Mouse (Mus musculus): ENCODE results near the gene Ifi203.
"Not testable (repeated sequence)": the region's sequence is repeated elsewhere in the genome, so short reads cannot be mapped to it uniquely, and the experiment has no call there.

The Ifi203 gene

DNA sequence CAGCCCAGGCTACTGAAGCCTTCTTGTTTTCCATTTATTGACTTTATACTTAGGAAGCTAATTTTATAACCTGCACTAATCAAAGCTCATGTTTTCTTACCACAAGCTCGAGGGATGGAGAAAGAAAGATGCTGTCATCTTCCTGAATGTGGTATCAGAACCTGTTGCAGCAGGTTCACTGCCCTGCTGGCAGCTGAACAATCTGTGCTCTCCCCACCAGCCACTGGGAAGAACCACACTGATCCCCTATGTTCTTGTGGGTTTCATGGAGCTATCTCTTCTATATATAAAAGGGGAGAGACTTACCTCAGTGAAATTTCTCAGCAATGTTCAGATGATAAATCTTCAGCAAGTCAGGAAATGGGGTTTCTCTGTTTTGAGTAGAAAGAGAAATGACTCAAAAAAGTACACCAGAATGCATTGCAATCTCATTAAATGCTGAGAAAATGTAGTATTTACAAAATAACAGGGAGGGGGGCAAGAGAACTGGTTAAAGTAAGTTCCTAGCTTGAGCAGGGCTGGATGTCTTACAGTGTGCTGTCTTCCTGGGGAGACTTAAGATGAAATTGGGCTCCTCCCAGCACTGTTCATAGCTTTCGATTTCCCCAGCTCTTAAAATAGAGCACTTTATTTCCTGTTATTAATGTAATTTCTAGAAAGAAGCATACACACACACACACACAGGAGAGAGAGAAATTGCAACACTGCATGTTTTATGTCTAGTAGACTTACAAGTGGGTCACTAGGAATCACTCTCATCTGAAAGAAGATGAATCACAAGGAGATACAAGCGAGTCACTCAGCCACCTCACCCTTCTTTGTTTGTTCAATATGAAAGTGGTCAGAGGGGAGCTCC lies at the start of gene Ifi203, which contains the start of gene Mndal:
Gene Ifi203 (minus strand): TSS at position 749 of the 856 bp plus-strand sequence.
Gene Mndal (minus strand): TSS at position 568 of the 856 bp plus-strand sequence.
- DNase-seq (ENCODE audit: extremely low spot score, low read depth, low spot score) = not testable (repeated sequence)

- not testable (repeated sequence) for DNase-seq (ENCODE audit: extremely low spot score, low read depth, low spot score)
Observed at GRCm38 (mm10) chr1:173982694-173983305, 40.3 kb upstream of the Ifi203 start, which contains the start of gene Ifi202b. Ifi202b (minus strand) TSS chr1:173982744.

- DNase-seq (ENCODE audit: extremely low spot score, low read depth, low spot score) = not testable (repeated sequence)
Observed at GRCm38 (mm10) chr1:173981038-173981437, 38.6 kb upstream of the Ifi203 start.

- DNase-seq (ENCODE audit: extremely low spot score, low read depth, low spot score) = no peak
Observed at GRCm38 (mm10) chr1:173977622-173978021, 35.1 kb upstream of the Ifi203 start.

- no peak for DNase-seq (ENCODE audit: extremely low spot score, low read depth, low spot score)
Observed at GRCm38 (mm10) chr1:173973111-173973510, 30.6 kb upstream of the Ifi203 start.

DNA sequence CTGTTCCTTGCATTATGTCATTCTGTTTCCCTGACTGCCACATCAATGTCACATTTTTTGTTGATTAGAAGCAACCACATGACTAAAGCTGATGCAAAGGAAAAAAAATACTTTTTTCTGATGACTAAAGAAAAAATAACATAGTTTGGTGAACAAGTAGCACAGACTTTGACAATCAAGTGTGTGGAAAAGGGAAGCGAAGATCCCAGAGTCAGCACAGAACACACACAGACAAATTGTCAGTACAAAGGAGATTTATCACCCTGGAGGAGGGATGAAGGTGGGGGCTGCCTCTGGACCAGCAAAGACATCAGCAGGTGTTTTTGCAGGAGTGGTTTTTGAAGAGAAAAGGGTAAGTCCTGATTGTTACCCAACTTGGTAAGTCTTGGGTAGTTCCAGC lies 19.0 kb upstream of the Ifi203 start:
- not testable (repeated sequence) for DNase-seq (ENCODE audit: extremely low spot score, low read depth, low spot score)

DNA sequence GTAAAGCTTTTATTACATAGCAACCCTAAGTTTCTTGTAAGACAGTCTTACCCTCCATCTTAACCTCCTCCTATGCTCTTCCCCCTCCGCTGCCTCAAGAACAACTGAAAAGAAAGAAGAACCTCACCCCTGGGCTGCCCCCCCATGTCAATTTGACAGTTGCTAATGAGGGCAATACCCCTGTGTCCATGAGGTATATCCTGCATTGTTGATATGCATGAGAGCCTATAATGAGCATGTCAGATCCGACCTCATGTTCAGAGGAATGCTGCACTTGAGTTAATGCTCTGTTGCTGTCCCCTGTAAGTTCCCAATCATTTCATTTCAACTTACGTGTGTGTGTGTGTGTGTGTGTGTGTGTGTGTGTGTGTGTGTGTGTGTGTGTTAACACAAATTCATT lies 17.5 kb upstream of the Ifi203 start:
- not testable (repeated sequence) for DNase-seq (ENCODE audit: extremely low spot score, low read depth, low spot score)

DNA sequence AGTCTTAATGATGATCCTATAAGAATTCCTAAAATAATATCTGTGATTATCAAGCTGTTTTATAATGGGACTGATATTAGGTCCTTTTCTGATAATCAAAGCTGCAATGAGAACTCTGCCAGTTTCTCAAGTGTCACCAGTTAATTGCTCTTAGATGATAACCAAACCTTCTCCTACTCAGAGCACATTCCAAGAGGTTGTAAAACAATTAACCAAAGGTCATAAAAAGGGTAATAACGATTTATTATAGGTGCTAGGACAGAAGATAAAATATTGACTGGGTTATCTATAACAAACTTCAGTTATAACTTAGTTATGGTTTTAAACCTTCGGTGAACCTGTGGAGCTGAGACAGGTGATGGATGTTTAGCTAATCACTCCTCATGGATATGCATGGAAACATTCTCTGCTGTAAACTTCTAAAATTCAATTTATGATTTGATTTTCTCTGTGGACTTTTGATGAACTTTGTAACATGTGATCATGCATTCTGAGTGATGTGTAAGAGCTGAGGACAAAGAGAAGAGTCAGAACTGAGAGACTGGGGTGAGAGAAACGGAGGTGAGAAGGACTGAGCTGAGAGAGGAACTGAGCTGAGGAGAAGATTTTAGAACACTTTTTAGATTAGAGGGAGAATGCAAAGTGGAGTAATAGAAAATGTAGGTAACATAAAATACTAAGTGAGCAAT lies 13.5 kb upstream of the Ifi203 start:
- DNase-seq (ENCODE audit: extremely low spot score, low read depth, low spot score) = not testable (repeated sequence)

GRCm38 (mm10) chr1:173955071-173955796 lies 12.8 kb upstream of the Ifi203 start:
- no peak for DNase-seq (ENCODE audit: extremely low spot score, low read depth, low spot score)

- no peak for DNase-seq (ENCODE audit: extremely low spot score, low read depth, low spot score)
Observed at GRCm38 (mm10) chr1:173953563-173953962, 11.1 kb upstream of the Ifi203 start.

- DNase-seq (ENCODE audit: extremely low spot score, low read depth, low spot score) = not testable (repeated sequence)
Observed at GRCm38 (mm10) chr1:173949044-173949443, 6.6 kb upstream of the Ifi203 start.

DNA sequence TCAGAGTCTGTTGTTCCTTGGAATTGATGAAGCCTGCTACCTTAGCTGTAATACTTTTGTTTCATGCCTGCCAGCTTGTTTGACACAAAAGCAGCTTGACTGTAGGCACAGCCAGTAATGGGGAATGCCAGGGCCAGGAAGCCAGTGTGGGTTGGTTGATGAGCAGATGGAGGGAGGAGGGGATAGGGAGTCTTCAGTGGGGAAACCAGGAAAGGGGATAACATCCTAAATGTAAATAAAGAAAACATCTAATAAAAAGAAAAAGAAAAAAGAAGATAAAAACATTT lies 251 bp upstream of the Ifi203 start:
- DNase-seq (ENCODE audit: extremely low spot score, low read depth, low spot score) = not testable (repeated sequence)

DNA sequence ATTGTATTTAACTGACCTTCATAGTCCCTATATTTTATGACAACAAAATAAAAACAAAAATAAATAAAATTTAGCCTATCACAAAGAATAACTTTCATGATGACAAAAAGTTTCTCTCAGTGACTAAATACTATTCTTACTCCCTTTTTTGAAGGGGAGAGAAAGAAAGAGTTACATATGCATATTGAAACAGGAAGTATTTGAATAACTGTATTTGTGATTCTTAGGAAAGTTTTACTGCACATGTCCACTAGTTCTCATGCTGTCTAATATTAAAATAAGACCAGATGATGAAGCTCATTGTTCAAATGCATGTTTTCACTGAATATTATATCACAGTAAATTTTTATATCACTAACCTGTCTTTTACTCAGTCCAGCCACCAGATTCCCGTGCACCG lies 950 bp downstream of the Ifi203 start:
- DNase-seq (ENCODE audit: extremely low spot score, low read depth, low spot score) = not testable (repeated sequence)

- not testable (repeated sequence) for DNase-seq (ENCODE audit: extremely low spot score, low read depth, low spot score)
Observed at GRCm38 (mm10) chr1:173919279-173919678, 23.2 kb downstream of the Ifi203 start.

DNA sequence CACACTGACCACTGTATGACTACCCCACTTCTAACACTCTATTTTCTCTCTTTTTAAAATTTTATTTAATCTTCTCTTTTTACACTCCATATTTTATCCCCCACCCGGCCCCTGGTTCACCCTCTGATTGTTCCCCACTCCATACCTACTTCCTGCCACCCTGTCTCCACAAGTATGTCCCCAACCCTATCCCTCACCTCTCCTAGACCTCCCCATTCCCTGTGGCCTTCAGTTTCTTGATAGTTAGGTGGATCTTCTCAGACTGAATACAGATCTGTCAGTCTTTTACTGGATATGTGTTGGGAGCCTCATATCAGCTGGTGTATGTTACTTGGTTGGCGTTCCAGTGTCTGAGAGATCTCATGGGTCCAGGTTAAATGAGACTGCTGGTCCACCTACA lies 27.9 kb downstream of the Ifi203 start:
- no peak for DNase-seq (ENCODE audit: extremely low spot score, low read depth, low spot score)

DNA sequence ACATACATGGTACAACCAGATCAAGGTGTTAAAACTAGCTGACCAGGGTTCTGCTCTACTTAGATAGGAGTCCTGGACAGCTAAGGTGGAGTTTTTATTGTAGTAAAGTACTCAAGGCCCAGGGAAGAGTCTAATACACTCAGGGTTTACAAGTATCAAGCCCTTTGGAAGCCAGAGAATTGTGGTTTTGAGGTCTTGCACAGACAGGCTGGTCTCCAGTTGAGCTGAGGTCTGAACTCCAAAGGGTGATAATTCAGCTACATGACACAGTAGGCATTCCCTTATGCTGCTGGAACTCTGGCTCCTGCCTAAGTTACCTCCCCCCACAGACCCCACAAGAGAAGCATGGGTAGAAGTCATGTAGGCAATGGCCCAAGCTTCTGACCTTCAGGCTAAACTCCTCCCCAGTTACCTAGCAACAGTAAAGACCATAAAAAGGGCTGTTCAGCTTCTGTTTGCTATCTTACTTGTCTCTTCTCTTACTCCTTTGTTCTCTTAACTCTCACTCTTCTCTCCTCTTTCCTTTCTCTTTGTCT lies 29.1 kb downstream of the Ifi203 start:
- DNase-seq (ENCODE audit: extremely low spot score, low read depth, low spot score) = not testable (repeated sequence)

- not testable (repeated sequence) for DNase-seq (ENCODE audit: extremely low spot score, low read depth, low spot score)
Observed at GRCm38 (mm10) chr1:173912548-173913255, 29.8 kb downstream of the Ifi203 start, which contains the start of gene Ifi211. Ifi211 (minus strand) TSS chr1:173913046.

GRCm38 (mm10) chr1:173911808-173912464 lies 30.5 kb downstream of the Ifi203 start:
- DNase-seq (ENCODE audit: extremely low spot score, low read depth, low spot score) = no peak

GRCm38 (mm10) chr1:173908390-173908789 lies 34.1 kb downstream of the Ifi203 start:
- DNase-seq (ENCODE audit: extremely low spot score, low read depth, low spot score) = not testable (repeated sequence)
